Mouse (Mus musculus) thymus, adult 2 months (tissue): ENCODE data around the gene Ndufc1.
"Not testable (repeated sequence)": the region's sequence is repeated elsewhere in the genome, so short reads cannot be mapped to it uniquely, and the experiment has no call there.

Source experiments
- CTCF ChIP-seq: fragments of 200-500 bp; IDR thresholded peaks from 2 replicates; pipeline ENCODE4 v1.5.1; 2012; ENCODE audit warnings: mild to moderate bottlenecking, control low read depth, low read length, moderate library complexity, borderline replicate concordance; ENCODE audit not compliant: control insufficient read depth, poor library complexity, insufficient read depth; ENCODE audit errors: extremely low read depth
- POLR2A ChIP-seq: fragments of 200-500 bp; IDR thresholded peaks from 2 replicates; pipeline ENCODE4 v1.6.1; 2012; ENCODE audit warnings: mild to moderate bottlenecking, low read length, control low read depth, moderate library complexity; ENCODE audit not compliant: control insufficient read depth, poor library complexity, insufficient read depth; ENCODE audit errors: extremely low read depth

GRCm38 (mm10) chr3:51393018-51393417, 15.8 kb downstream of the Ndufc1 start:
- TF ChIP-seq CTCF, POLR2A: not testable (repeated sequence)
